Mouse (Mus musculus): Measurements from ENCODE around the gene Ap3b1. TPM values are rescaled to one million over a fixed set of nuclear protein-coding genes. Genes with fewer than 3 reads are reported as not detected.
"Not testable (repeated sequence)": the region's sequence is repeated elsewhere in the genome, so short reads cannot be mapped to it uniquely, and the experiment has no call there.

Ap3b1 gene
- polyA plus RNA-seq, 1 experiment from 2014 or later = 48.5 TPM

DNA sequence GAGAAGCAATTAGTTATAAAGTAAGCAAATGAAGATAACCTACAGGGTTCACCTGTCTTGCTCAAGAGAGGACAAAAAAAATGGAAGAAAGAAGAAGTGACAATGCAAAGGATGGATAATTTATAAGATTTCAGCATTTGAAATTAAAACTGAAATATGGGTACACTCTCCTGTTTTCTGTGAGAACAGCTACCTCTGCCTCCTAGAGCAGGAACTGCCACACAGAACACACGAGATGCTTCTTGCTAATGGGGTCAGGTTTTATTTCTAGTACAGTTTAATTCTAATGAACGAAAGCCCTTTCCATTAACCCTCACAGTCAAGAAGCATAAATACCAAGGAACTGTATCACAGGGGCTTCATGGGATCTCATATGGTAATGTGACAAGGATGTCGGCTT is 20.4 kb upstream of the Ap3b1 start:
- ATAC-seq (ENCODE audit: insufficient number of reproducible peaks, insufficient read depth, low FRiP score, low read depth) = no peak
- H3K4me1 ChIP-seq (ENCODE audit: control insufficient read depth, insufficient read depth, low read length) = no peaks in the 10 kb centered on the region

DNA sequence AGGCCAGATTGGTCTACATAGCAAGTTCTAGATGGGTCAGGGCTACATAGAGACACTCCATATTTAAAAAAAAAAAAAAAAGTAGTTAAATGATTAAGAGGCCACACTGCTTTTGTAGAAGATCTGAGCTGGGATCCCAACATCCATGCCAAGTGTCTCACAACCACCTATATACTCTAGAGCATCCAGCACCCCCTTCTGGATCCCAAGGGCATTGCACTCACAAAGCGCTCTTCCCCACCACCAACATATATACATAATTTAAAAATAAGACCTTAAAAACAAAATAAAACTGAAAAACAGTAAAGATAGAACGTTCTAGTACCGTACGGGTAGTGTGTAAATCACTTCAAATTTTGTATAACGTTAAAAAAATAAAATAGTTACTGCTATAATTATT is 15.6 kb upstream of the Ap3b1 start:
- Histone ChIP-seq H3K27ac (ENCODE audit: low read length) (no peak overlapping the region), H3K4me2 (replicated peaks; ENCODE audit: low read depth, low read length) (no peak overlapping the region), H3K36me3 (ENCODE audit: control insufficient read depth, insufficient read depth, low read length) (no peaks in the 10 kb centered on the region), H3K9me3 (ENCODE audit: control insufficient read depth, low read depth, low read length) (no peaks in the 10 kb centered on the region), H3K27me3 (ENCODE audit: control insufficient read depth, insufficient read depth, low read length) (no peaks in the 10 kb centered on the region), H3K4me3 (ENCODE audit: low read depth, low read length) (no peak overlapping the region), H3K4me1 (ENCODE audit: control insufficient read depth, insufficient read depth, low read length) (no peaks in the 10 kb centered on the region), H3K9ac (replicated peaks; ENCODE audit: low read depth, low read length) (no peak overlapping the region)
- 92% methylated on average over 5 of the region's 5 CpGs for WGBS
- ATAC-seq (ENCODE audit: insufficient number of reproducible peaks, insufficient read depth, low FRiP score, low read depth) = no peak

More for the DNA sequence above, 20.4 kb upstream of the Ap3b1 start:
- Histone ChIP-seq H3K27ac (ENCODE audit: low read length) (no peak overlapping the region), H3K36me3 (ENCODE audit: control insufficient read depth, insufficient read depth, low read length) (no peaks in the 10 kb centered on the region), H3K9me3 (ENCODE audit: control insufficient read depth, low read depth, low read length) (no peaks in the 10 kb centered on the region), H3K4me3 (ENCODE audit: low read depth, low read length) (no peak overlapping the region), H3K9ac (replicated peaks; ENCODE audit: low read depth, low read length) (no peak overlapping the region), H3K4me2 (replicated peaks; ENCODE audit: low read depth, low read length) (no peak overlapping the region), H3K27me3 (ENCODE audit: control insufficient read depth, insufficient read depth, low read length) (no peaks in the 10 kb centered on the region)
- WGBS = 76% methylated on average over 3 of the region's 3 CpGs

DNA sequence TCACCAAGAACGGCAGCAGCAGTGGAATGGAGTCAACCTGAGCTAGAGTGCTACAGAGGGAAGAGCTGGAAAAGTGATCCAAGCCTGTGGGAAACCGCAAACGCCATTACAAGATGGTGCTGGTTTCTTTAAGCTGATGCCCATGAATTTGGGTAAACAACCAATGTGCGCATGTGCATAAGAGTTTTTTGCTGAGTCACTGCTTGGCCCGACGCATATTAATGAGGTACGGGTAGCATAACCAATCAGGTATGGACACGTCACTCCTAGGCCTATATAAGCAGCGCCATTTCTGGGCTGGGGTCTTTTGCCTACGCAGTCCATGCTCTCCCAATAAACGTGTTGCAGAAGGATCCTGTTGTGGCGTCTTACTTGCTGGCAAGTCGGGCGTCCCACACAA is 14.2 kb upstream of the Ap3b1 start:
- H3K27me3 ChIP-seq (ENCODE audit: control insufficient read depth, insufficient read depth, low read length); H3K27ac ChIP-seq (ENCODE audit: low read length); H3K4me1 ChIP-seq (ENCODE audit: control insufficient read depth, insufficient read depth, low read length); H3K36me3 ChIP-seq (ENCODE audit: control insufficient read depth, insufficient read depth, low read length); H3K9me3 ChIP-seq (ENCODE audit: control insufficient read depth, low read depth, low read length); H3K4me3 ChIP-seq (ENCODE audit: low read depth, low read length); H3K9ac ChIP-seq (replicated peaks; ENCODE audit: low read depth, low read length); H3K4me2 ChIP-seq (replicated peaks; ENCODE audit: low read depth, low read length); ATAC-seq (ENCODE audit: insufficient number of reproducible peaks, insufficient read depth, low FRiP score, low read depth): not testable (repeated sequence)
- 95% methylated on average over 14 of the region's 14 CpGs for WGBS

DNA sequence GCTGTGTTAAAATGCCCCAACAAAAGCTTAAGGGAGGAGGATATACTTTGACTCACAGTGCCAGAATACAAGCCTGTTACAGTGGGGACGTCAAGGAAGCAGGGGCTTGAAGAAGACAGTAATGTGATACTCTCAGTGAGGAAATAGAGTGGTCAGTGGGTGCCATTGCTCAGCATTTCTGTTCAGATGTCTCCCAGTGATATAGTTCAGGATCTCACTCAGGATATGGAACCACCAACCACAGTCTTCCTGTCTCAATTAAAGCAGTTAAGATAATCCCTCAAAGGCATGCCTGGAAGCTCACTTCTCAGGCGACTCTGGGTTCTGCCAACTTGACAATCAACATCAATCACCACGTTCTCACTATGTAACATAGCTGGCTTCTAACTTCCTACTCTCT is 4.2 kb upstream of the Ap3b1 start:
- no peak for ATAC-seq (ENCODE audit: insufficient number of reproducible peaks, insufficient read depth, low FRiP score, low read depth)
- no peaks in the 10 kb centered on the region for H3K9me3 ChIP-seq (ENCODE audit: control insufficient read depth, low read depth, low read length)
- no peaks in the 10 kb centered on the region for H3K4me1 ChIP-seq (ENCODE audit: control insufficient read depth, insufficient read depth, low read length)
- no peaks in the 10 kb centered on the region for H3K27me3 ChIP-seq (ENCODE audit: control insufficient read depth, insufficient read depth, low read length)
- no peak overlapping the region for H3K4me2 ChIP-seq (replicated peaks; ENCODE audit: low read depth, low read length)
- 66% methylated on average over 3 of the region's 3 CpGs for whole genome bisulfite sequencing
- H3K27ac ChIP-seq (ENCODE audit: low read length) = no peak overlapping the region
- no peaks in the 10 kb centered on the region for H3K36me3 ChIP-seq (ENCODE audit: control insufficient read depth, insufficient read depth, low read length)
- no peak overlapping the region for H3K9ac ChIP-seq (replicated peaks; ENCODE audit: low read depth, low read length)
- no peak overlapping the region for H3K4me3 ChIP-seq (ENCODE audit: low read depth, low read length)

DNA sequence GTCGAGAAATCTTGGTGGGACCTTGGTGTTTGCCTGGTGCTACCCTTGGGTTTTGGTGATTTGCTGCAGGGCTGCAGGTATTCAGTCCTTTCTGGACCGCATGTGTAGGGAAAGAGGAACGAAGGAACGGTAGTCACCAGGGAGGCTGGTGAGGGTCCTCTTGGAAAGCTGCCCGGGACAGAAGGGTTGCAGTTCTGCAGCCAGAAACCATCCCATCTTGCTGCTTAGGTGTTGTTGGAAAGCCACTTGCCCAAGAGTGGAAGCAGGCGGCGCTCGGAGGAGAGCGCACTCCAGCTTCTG is 709 bp upstream of the Ap3b1 start:
- Histone ChIP-seq H3K4me2 (replicated peaks; ENCODE audit: low read depth, low read length) (peak overlapping the region; percentile 84), H3K4me1 (ENCODE audit: control insufficient read depth, insufficient read depth, low read length) (peaks cover 4% of the 10 kb centered on the region; the same call in 1 of the 2 replicates), H3K27me3 (ENCODE audit: control insufficient read depth, insufficient read depth, low read length) (no peaks in the 10 kb centered on the region), H3K4me3 (ENCODE audit: low read depth, low read length) (peak overlapping the region; percentile 62), H3K9me3 (ENCODE audit: control insufficient read depth, low read depth, low read length) (no peaks in the 10 kb centered on the region), H3K27ac (ENCODE audit: low read length) (peak overlapping the region; percentile 92), H3K9ac (replicated peaks; ENCODE audit: low read depth, low read length) (peak overlapping the region; percentile 52), H3K36me3 (ENCODE audit: control insufficient read depth, insufficient read depth, low read length) (no peaks in the 10 kb centered on the region)
- ATAC-seq (ENCODE audit: insufficient number of reproducible peaks, insufficient read depth, low FRiP score, low read depth) = peak; percentile 38; the same call in 1 of the 2 replicates
- WGBS = 3% methylated on average over 9 of the region's 9 CpGs

DNA sequence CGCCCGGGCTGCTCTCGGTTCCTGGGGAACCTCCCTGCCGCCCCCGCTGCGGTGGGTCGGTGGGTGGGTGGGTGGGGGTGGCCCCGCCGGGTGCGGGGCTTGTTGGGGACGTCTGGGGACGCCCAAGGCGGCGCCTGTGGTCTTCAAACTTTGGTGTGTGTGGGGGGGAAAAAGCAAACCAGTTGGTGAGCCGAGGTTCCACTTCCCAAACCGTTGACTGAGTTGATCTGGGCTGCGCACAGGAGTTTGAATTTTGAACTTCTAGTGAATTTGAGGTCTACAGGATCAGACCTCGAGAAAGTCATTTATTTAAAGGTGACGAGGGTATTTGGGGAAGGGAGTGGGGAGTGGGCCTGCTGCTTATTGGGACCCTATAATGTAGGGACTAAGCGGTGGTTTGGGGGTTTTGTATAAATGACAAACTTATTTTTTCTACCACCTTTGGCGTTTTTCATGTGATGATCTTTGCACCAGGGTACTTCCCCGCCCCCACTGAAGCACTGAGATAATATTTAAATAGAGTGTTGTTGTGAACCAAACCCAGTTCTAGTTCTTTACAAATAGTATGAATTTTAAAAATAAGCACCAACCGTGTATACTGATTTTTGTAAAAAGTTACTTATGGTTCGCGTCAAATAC is 641 bp downstream of the Ap3b1 start:
- no peaks in the 10 kb centered on the region for H3K27me3 ChIP-seq (ENCODE audit: control insufficient read depth, insufficient read depth, low read length)
- H3K4me1 ChIP-seq (ENCODE audit: control insufficient read depth, insufficient read depth, low read length) = peaks cover 4% of the 10 kb centered on the region; the same call in 1 of the 2 replicates
- H3K4me3 ChIP-seq (ENCODE audit: low read depth, low read length) = peak overlapping the region; percentile 62
- ATAC-seq (ENCODE audit: insufficient number of reproducible peaks, insufficient read depth, low FRiP score, low read depth) = no peak; the same call in 1 of the 2 replicates
- 16% methylated on average over 25 of the region's 25 CpGs for WGBS
- H3K36me3 ChIP-seq (ENCODE audit: control insufficient read depth, insufficient read depth, low read length) = peaks cover 3% of the 10 kb centered on the region; the same call in 1 of the 2 replicates
- H3K9me3 ChIP-seq (ENCODE audit: control insufficient read depth, low read depth, low read length) = no peaks in the 10 kb centered on the region
- H3K4me2 ChIP-seq (replicated peaks; ENCODE audit: low read depth, low read length) = peak overlapping the region; percentile 62
- H3K9ac ChIP-seq (replicated peaks; ENCODE audit: low read depth, low read length) = peak overlapping the region; percentile 80
- H3K27ac ChIP-seq (ENCODE audit: low read length) = peak overlapping the region; percentile 92

DNA sequence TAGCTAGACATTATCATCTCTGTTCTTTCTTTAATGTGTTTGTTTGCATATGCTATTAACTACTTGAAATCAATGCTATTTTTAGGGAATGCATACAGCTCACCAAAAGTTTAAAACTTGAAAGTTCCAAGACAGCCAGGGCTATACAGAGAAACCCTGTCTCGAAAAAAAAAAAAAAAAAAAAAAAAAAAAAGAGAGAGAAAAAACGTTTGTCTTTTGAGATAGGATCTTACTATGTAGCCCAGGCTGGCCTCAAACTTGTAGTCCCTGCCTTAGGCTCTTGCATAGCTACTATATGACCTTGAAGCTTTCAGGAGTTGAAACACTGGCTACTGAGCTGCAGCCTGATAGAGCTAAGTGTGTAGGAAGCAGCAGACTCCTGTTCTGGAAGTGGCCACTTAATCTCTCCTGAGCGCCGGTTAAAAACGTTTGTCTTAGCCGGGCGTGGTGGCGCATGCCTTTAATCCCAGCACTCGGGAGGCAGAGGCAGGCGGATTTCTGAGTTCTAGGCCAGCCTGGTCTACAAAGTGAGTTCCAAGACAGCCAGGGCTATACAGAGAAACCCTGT is 2.3 kb downstream of the Ap3b1 start:
- H3K36me3 ChIP-seq (ENCODE audit: control insufficient read depth, insufficient read depth, low read length); H3K27ac ChIP-seq (ENCODE audit: low read length); H3K9ac ChIP-seq (replicated peaks; ENCODE audit: low read depth, low read length); H3K4me2 ChIP-seq (replicated peaks; ENCODE audit: low read depth, low read length); H3K4me3 ChIP-seq (ENCODE audit: low read depth, low read length); H3K9me3 ChIP-seq (ENCODE audit: control insufficient read depth, low read depth, low read length); H3K4me1 ChIP-seq (ENCODE audit: control insufficient read depth, insufficient read depth, low read length); H3K27me3 ChIP-seq (ENCODE audit: control insufficient read depth, insufficient read depth, low read length); ATAC-seq (ENCODE audit: insufficient number of reproducible peaks, insufficient read depth, low FRiP score, low read depth): not testable (repeated sequence)
- 87% methylated on average over 10 of the region's 10 CpGs for WGBS

DNA sequence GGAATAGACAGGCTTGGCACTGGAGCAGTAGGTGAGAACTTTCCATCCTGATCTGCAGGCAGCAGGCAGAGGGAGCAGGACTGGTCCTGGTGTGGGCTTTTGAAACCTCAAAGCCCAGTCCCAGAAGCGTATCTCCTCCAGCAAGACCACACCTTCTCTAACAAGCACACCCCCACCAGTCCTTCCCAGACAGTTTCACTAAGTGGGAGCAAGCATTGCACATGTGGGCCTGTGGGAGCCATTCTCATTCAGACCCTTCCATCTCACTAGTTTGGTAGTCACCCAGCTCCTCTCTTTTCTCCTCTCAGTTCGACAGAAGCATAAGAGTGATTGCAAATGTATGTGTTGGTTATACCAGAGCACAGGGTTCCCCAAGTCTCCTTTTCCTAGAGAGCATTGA is 5.6 kb downstream of the Ap3b1 start:
- ATAC-seq (ENCODE audit: insufficient number of reproducible peaks, insufficient read depth, low FRiP score, low read depth) = no peak
- H3K27ac ChIP-seq (ENCODE audit: low read length) = no peak overlapping the region
- WGBS = 92% methylated on average over 2 of the region's 2 CpGs

More for the DNA sequence above, 5.6 kb downstream of the Ap3b1 start:
- H3K9ac ChIP-seq (replicated peaks; ENCODE audit: low read depth, low read length) = no peak overlapping the region
- peaks cover 4% of the 10 kb centered on the region; the same call in 1 of the 2 replicates for H3K4me1 ChIP-seq (ENCODE audit: control insufficient read depth, insufficient read depth, low read length)
- no peaks in the 10 kb centered on the region for H3K9me3 ChIP-seq (ENCODE audit: control insufficient read depth, low read depth, low read length)
- H3K36me3 ChIP-seq (ENCODE audit: control insufficient read depth, insufficient read depth, low read length) = peaks cover 3% of the 10 kb centered on the region; the same call in 1 of the 2 replicates
- H3K4me3 ChIP-seq (ENCODE audit: low read depth, low read length) = no peak overlapping the region
- no peak overlapping the region for H3K4me2 ChIP-seq (replicated peaks; ENCODE audit: low read depth, low read length)
- no peaks in the 10 kb centered on the region for H3K27me3 ChIP-seq (ENCODE audit: control insufficient read depth, insufficient read depth, low read length)
